Mouse (Mus musculus) heart, embryonic 14.5 days (tissue): ENCODE measurements at regions not wholly inside any gene's neighbourhood (a gene's known extent, or its start where the extent isn't known, plus 50 kb on each side); places are given as distances from the start of the nearest gene placed in this dataset.

Experiments used
- ATAC-seq: fragments of 200-750 bp; cut with Nextera tagmentation; 2 replicates; pipeline ENCODE4 v1.8.0; 2017; ENCODE audit warnings: low read depth, moderate TSS enrichment; ENCODE audit not compliant: insufficient number of reproducible peaks, insufficient read depth, low FRiP score
- H3K27ac ChIP-seq, 2 experiments: fragments of 200-500 bp in 1 of 2; fragments of 300-500 bp in 1 of 2; sonication (generic) in 1 of 2; replicated peaks in 1 of 2; 2 replicates each; pipeline ENCODE4 v1.5.1; 2012 to 2014; ENCODE audit warnings: low read depth in 2 of 2, low read length in 2 of 2, control low read depth in 1 of 2, mild to moderate bottlenecking in 1 of 2, mixed read lengths in 1 of 2; ENCODE audit not compliant: control insufficient read depth in 1 of 2, insufficient read depth in 1 of 2
- H3K27me3 ChIP-seq: fragments of 300-500 bp; sonication (generic); 2 replicates; pipeline ENCODE4 v1.6.1; 2014; ENCODE audit warnings: mild to moderate bottlenecking, low read length, control low read depth; ENCODE audit not compliant: control insufficient read depth, insufficient read depth
- H3K36me3 ChIP-seq: fragments of 300-500 bp; sonication (generic); 2 replicates; pipeline ENCODE4 v1.6.1; 2014; ENCODE audit warnings: mild to moderate bottlenecking, control low read depth, low read length, mixed read lengths; ENCODE audit not compliant: control insufficient read depth, insufficient read depth
- H3K4me1 ChIP-seq, 2 experiments: fragments of 200-500 bp in 1 of 2; fragments of 300-500 bp in 1 of 2; sonication (generic) in 1 of 2; 2 replicates each; pipeline ENCODE4 v1.6.1; 2012 to 2014; ENCODE audit warnings: low read length in 2 of 2, control low read depth in 1 of 2, mixed read lengths in 1 of 2; ENCODE audit not compliant: control insufficient read depth in 2 of 2, insufficient read depth in 2 of 2
- H3K4me2 ChIP-seq: fragments of 300-500 bp; sonication (generic); 2 replicates; pipeline ENCODE4 v1.6.1; 2014; ENCODE audit warnings: mild to moderate bottlenecking, low read length
- H3K4me3 ChIP-seq, 2 experiments: fragments of 200-500 bp in 1 of 2; fragments of 300-500 bp in 1 of 2; sonication (generic) in 1 of 2; 2 replicates each; pipeline ENCODE4 v1.5.1; 2012 to 2014; ENCODE audit warnings: low read length in 2 of 2, mild to moderate bottlenecking in 2 of 2, control low read depth in 1 of 2, low read depth in 1 of 2, moderate library complexity in 1 of 2; ENCODE audit not compliant: control insufficient read depth in 1 of 2, insufficient read depth in 1 of 2
- H3K9ac ChIP-seq: fragments of 300-500 bp; sonication (generic); 2 replicates; pipeline ENCODE4 v1.6.1; 2014; ENCODE audit warnings: mild to moderate bottlenecking, low read length
- H3K9me3 ChIP-seq: fragments of 300-500 bp; sonication (generic); 2 replicates; pipeline ENCODE4 v1.6.1; 2016; ENCODE audit warnings: low read length, control low read depth; ENCODE audit not compliant: control insufficient read depth
- WGBS: fragments of 180-500 bp; shearing (Covaris S2); extraction: QIAGEN DNeasy Blood & Tissue Kit; methylation state at CpG from one replicate; pipeline ENCODE4 v1.1.7; 2014; 5-methylcytosine and 5-hydroxymethylcytosine counted together

DNA sequence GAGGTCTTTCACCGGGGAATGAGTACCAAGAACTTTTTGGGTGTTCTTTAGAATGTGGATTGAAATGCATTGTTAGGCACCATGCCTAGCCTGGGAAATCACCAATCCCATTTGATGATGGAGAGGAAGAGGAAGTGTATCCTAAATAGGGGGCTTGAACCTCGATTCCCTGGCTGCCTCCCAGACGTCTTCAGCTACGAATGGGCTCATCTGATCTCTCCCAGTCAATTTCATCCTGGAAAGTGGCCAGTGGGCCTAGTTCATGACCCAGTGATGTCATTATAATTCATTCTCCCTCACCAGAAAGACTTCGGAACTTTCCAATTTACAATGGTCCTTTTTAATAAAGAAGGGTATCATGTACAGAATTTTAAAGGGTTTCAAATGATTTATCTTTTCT, 102.1 kb downstream of the Gm10295 start:
- WGBS, result 56% methylated on average over 5 of the region's 5 CpGs
- no peak for ATAC-seq

DNA sequence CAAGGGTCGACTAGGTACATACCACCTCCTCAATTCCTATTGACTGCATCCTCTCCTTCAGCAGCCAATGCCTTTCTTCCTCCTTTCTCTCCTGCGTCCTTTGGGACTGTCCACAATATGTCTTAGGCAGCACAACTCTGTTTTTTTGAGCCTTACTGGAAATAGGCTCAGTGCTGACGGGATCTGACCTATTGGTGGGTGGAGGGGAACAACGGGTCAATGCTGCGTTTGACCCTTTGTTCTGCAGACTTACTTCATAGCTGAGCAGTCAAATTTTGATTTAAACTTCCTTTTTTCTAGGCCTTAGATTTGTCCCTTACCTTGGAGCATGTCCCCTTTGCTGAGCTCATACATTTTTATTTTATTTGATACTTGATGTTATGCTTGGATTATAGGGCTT, 103.4 kb downstream of the Gm10295 start:
- H3K4me1 ChIP-seq, result no peaks in the 10 kb centered on the region; a peak in 1 of 4 replicates
- no peak overlapping the region for H3K27ac ChIP-seq
- H3K27me3 ChIP-seq, result no peaks in the 10 kb centered on the region
- no peaks in the 10 kb centered on the region for H3K9me3 ChIP-seq
- no peaks in the 10 kb centered on the region for H3K36me3 ChIP-seq
- H3K9ac ChIP-seq, result no peak overlapping the region
- WGBS, result 86% methylated on average over 5 of the region's 5 CpGs
- H3K4me2 ChIP-seq, result no peak overlapping the region
- H3K4me3 ChIP-seq, result no peak overlapping the region
- no peak for ATAC-seq

More for the DNA sequence above, 102.1 kb downstream of the Gm10295 start:
- H3K4me2 ChIP-seq, result no peak overlapping the region
- no peak overlapping the region for H3K4me3 ChIP-seq
- no peak overlapping the region for H3K27ac ChIP-seq
- H3K4me1 ChIP-seq, result no peaks in the 10 kb centered on the region; a peak in 1 of 4 replicates
- no peaks in the 10 kb centered on the region for H3K36me3 ChIP-seq
- H3K9ac ChIP-seq, result no peak overlapping the region
- no peaks in the 10 kb centered on the region for H3K9me3 ChIP-seq
- H3K27me3 ChIP-seq, result no peaks in the 10 kb centered on the region

DNA sequence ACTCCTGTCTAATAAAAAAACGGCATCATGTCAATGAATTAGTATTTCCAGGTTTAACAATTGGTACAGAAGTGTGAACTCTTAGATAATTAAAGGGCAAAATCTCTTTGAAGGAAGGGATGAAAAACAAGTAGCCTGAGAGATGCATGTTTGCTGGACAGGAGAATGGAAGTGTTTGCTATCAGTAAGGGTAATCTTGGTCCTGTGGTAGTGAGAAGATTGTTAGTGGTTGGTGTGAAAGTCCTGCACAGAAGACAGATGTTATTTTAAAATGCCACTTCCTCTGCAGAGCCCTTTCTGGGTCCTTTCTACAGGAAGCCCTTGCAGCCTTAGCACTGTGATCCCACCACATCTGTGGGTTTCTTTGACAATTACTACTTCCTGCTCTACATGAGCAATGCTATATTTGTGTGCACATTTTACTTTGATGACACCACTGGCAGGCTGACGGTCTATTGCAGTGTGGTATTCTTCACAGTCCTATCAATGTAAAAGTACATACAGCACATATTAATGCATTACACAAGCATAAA, 108.8 kb downstream of the Gm10295 start:
- 75% methylated on average over 2 of the region's 2 CpGs for WGBS
- no peak overlapping the region for H3K4me3 ChIP-seq
- ATAC-seq, result no peak
- no peak overlapping the region for H3K9ac ChIP-seq
- H3K36me3 ChIP-seq, result no peaks in the 10 kb centered on the region
- H3K27me3 ChIP-seq, result peaks cover 11% of the 10 kb centered on the region
- no peak overlapping the region for H3K27ac ChIP-seq
- H3K9me3 ChIP-seq, result no peaks in the 10 kb centered on the region
- H3K4me1 ChIP-seq, result peaks cover 2 to 13% of the 10 kb centered on the region in 2 experiments; a peak in 3 of 4 replicates
- H3K4me2 ChIP-seq, result no peak overlapping the region

DNA sequence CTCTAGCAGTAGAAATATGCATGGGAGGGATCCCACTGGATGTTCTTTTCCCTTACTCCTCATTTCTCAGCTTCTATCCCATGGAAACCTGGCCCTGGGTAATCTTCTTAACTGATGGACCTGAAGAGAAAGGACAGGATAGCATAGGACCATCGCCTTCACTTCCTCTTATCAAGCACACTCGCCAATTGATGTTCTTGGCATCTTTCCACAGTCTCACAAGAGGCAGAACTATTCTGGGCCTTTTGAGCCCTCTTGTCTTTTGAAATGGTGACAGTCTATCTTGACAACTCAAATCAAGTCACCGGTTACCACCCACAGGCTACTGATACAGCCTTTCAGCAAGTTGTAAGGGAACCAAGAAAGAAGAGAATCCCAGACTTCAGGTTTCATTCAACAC, 112.1 kb downstream of the Gm10295 start:
- H3K27me3 ChIP-seq, result peaks cover 11% of the 10 kb centered on the region
- ATAC-seq, result no peak
- H3K4me1 ChIP-seq, result peaks cover 2 to 13% of the 10 kb centered on the region in 2 experiments; a peak in 3 of 4 replicates
- H3K4me2 ChIP-seq, result no peak overlapping the region
- H3K9ac ChIP-seq, result no peak overlapping the region
- no peaks in the 10 kb centered on the region for H3K9me3 ChIP-seq
- H3K36me3 ChIP-seq, result no peaks in the 10 kb centered on the region
- no peak overlapping the region for H3K27ac ChIP-seq
- 5% methylated on average over 3 of the region's 3 CpGs for WGBS
- no peak overlapping the region for H3K4me3 ChIP-seq

DNA sequence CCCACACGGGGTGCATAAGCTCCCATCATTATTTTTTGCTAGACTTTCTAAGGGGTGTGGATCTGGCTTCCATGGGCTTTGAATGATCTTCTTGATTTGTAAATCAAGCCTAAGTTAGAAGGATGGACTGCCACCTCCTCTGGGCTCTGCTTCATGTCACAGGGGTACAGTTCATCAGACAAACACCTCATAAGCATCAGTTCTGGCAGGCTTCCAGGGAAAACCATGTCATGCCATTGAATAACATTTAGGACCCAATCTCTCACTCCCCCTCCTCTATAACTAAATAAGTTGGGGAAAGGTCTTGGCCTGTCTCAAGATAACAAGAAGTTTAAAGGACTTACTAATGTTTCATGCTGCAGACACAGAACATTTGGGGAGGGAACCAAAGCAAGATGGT, 115.0 kb downstream of the Gm10295 start:
- Histone ChIP-seq H3K36me3 (no peaks in the 10 kb centered on the region), H3K9ac (no peak overlapping the region), H3K27ac (no peak overlapping the region), H3K4me1 (peaks cover 5 to 20% of the 10 kb centered on the region in 2 experiments; a peak in 3 of 4 replicates), H3K27me3 (peaks cover 2% of the 10 kb centered on the region), H3K9me3 (no peaks in the 10 kb centered on the region), H3K4me2 (no peak overlapping the region), H3K4me3 (no peak overlapping the region)
- no peak for ATAC-seq
- 54% methylated on average over 1 of the region's 1 CpGs for WGBS

DNA sequence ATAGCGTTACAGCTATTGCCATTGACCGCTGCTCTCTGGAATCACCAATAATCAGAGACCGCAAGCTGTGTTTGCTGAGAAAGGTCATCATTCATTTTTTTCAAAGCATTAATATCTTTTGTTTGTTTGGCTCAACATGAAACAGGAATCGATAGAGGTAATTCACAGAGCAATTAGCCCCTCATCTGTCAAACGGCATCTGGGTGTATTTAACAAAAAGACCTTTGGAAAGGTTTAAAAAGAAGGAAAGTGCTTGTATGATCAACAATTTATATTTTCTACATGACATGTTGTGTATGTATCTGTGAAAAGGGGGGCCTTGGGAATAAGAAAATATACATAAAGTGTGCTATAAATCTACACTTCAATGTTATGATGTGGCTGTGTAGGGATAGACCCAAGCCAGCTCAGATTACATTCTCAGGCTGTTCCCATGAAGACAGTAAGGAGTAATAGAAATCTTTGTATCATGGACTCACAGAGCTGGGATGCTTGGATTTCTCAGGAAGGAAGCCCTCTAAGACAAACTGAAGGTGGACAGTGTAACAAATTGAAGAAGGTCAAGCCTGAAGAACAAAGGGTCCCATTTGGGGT, 117.0 kb downstream of the Gm10295 start:
- H3K36me3 ChIP-seq, result no peaks in the 10 kb centered on the region
- H3K9me3 ChIP-seq, result no peaks in the 10 kb centered on the region
- no peaks in the 10 kb centered on the region for H3K27me3 ChIP-seq
- no peak overlapping the region for H3K4me3 ChIP-seq
- H3K27ac ChIP-seq, result no peak overlapping the region
- H3K4me1 ChIP-seq, result peaks cover 9 to 17% of the 10 kb centered on the region in 2 experiments; a peak in 3 of 4 replicates
- H3K9ac ChIP-seq, result no peak overlapping the region
- ATAC-seq, result no peak
- 91% methylated on average over 5 of the region's 5 CpGs for WGBS
- no peak overlapping the region for H3K4me2 ChIP-seq

DNA sequence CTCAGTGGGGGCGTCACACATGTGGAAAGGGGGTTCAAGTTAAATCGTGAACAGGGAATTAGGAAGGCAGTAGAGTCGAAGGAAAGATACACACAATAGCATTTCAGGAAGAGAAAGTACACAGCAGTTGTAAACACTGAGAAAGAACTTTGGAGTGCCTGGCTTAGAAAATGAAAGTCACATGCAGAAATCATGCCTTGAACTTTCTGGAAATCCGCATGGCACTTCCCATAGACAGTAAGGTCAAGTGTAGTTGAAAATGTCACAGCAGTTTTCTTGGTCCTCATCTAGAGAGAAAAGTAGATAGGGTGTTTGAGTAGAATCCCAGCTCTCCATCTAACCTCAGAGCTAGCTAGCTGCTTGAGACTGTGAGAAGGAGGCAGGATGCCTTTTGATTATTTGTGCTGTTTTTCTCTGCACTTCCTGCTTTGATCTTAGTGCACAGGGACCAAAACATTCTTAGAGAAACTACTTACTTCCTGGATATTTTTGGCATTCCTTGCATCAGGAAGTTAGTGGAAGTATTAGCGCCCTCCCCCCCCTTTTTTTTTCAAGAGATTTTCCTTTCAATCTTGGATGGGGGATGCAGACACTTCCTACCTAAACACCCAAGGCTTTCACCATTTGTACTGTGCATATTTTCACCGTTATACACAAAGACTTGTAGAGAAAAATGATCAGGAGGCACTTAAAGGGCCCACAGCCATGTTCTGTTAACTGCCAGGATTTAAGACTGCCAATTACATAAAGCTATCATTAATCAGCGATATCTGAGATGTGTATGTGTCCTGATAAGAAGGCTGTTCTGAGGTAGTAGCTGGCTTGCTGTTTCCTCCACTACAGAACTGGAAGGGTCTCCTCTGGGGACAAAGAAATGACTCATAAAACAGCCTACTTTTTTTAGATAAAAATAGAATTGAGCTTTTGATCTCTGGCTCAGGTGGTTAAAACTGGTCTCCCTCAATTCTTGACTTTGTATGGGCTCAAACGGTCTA, 118.2 kb downstream of the Gm10295 start:
- Histone ChIP-seq H3K27me3 (no peaks in the 10 kb centered on the region), H3K9me3 (no peaks in the 10 kb centered on the region), H3K27ac (peak overlapping the region; percentile 45 to 49; a peak in 3 of 4 replicates), H3K36me3 (no peaks in the 10 kb centered on the region), H3K4me1 (peaks cover 9 to 14% of the 10 kb centered on the region in 2 experiments; a peak in 3 of 4 replicates), H3K9ac (no peak overlapping the region), H3K4me3 (no peak overlapping the region), H3K4me2 (no peak overlapping the region)
- 68% methylated on average over 8 of the region's 8 CpGs for WGBS
- no peak for ATAC-seq
